Comparison of ENCODE assay signal across 9 mouse cellular contexts in the genomic region with DNA sequence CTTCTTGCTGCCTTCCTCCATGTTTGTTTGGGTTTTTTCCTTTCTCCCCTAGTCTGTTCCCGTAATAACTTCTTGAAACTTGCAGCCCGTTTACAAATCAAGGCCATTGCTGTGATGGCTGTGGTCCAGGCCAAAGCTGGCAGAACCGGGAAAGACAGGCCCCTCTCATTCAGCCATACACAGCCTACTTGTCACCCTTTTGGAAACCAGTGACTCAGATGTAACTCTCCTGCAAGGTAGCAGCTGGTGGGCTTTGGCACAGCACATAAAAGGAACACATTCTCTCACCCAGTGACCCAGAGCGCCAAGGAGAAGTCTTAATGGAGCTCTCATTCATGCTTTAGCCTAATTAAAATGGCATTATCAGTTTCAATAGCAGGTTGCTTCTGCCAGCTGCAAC.
DNase-seq lines count a peak whose midpoint lies in the region; ATAC-seq and TF ChIP-seq lines count a peak whose summit lies in the region.
"Had no signal": no experiment of that assay in that cellular context is flagged by ENCODE, and none has a peak within 500 bp of the region (broad histone marks: within the 10 kb centered on the region; RNA-seq: fewer than 3 reads in every experiment).

No protein-coding gene starts in this region.

- TF ChIP-seq CTCF in stomach, postnatal 0 days (IDR thresholded peaks at IDR 0.05; ENCODE audit: low read depth): no peak

- peak; percentile 76 for DNase-seq in Muller cell, postnatal 12 days (ENCODE audit: inconsistent ontology term)
- DNase-seq in adrenal gland, postnatal 25 days: peak; percentile 17
- DNase-seq in gastrocnemius, postnatal 4 days (ENCODE audit: low spot score in 2 of 2): no peak
- no peak for DNase-seq in stomach, postnatal 0 days (ENCODE audit: low spot score)
- DNase-seq: heart, adult 11 months had no signal

- H3K4me2 ChIP-seq in forebrain, embryonic 15.5 days (replicated peaks): no peak overlapping the region
- no peak overlapping the region for H3K4me2 ChIP-seq in midbrain, embryonic 13.5 days (replicated peaks)
- H3K4me2 ChIP-seq in stomach, postnatal 0 days (replicated peaks; ENCODE audit: low read depth): no peak overlapping the region

- H3K4me1 ChIP-seq in forebrain, embryonic 15.5 days: peaks cover 14% of the 10 kb centered on the region
- H3K4me1 ChIP-seq in midbrain, embryonic 13.5 days (replicated peaks): no peaks in the 10 kb centered on the region
- no peaks in the 10 kb centered on the region for H3K4me1 ChIP-seq in stomach, postnatal 0 days (replicated peaks; ENCODE audit: control insufficient read depth, insufficient read depth)

- ATAC-seq in forebrain, embryonic 15.5 days (replicated peaks): peak; percentile 95
- ATAC-seq in midbrain, embryonic 13.5 days: peak; percentile 80
- no peak for ATAC-seq in activated CD4-positive, CD25-positive, alpha-beta regulatory T cell, adult 4 months
- ATAC-seq in stomach, postnatal 0 days (ENCODE audit: low FRiP score, low TSS enrichment): no peak

- no peak overlapping the region for H3K9ac ChIP-seq in forebrain, embryonic 15.5 days (replicated peaks)
- no peak overlapping the region for H3K9ac ChIP-seq in midbrain, embryonic 13.5 days (replicated peaks)
- H3K9ac ChIP-seq in stomach, postnatal 0 days (ENCODE audit: low read length): no peak overlapping the region

- no peak for TF ChIP-seq EP300 in stomach, postnatal 0 days (optimal IDR thresholded peaks at IDR 0.05)

- H3K27me3 ChIP-seq in forebrain, embryonic 15.5 days: no peaks in the 10 kb centered on the region; the same call in 1 of the 2 replicates
- peaks cover 43% of the 10 kb centered on the region; the same call in 1 of the 2 replicates for H3K27me3 ChIP-seq in midbrain, embryonic 13.5 days
- H3K27me3 ChIP-seq in stomach, postnatal 0 days (ENCODE audit: control insufficient read depth, insufficient read depth, low read length): no peaks in the 10 kb centered on the region

- no peak overlapping the region for H3K4me3 ChIP-seq in forebrain, embryonic 15.5 days
- no peak overlapping the region for H3K4me3 ChIP-seq in midbrain, embryonic 13.5 days (replicated peaks)
- no peak overlapping the region for H3K4me3 ChIP-seq in stomach, postnatal 0 days (ENCODE audit: low read depth, low read length)

- H3K27ac ChIP-seq in forebrain, embryonic 15.5 days (replicated peaks): no peak overlapping the region
- H3K27ac ChIP-seq in midbrain, embryonic 13.5 days: no peak overlapping the region
- H3K27ac ChIP-seq in stomach, postnatal 0 days (replicated peaks): no peak overlapping the region

- no peaks in the 10 kb centered on the region for H3K9me3 ChIP-seq in forebrain, embryonic 15.5 days
- H3K9me3 ChIP-seq in midbrain, embryonic 13.5 days: no peaks in the 10 kb centered on the region
- H3K9me3 ChIP-seq in stomach, postnatal 0 days (ENCODE audit: control insufficient read depth, low read length): no peaks in the 10 kb centered on the region
- H3K9me3 ChIP-seq: G1E had no signal

- H3K36me3 ChIP-seq in forebrain, embryonic 15.5 days: no peaks in the 10 kb centered on the region
- H3K36me3 ChIP-seq in midbrain, embryonic 13.5 days: no peaks in the 10 kb centered on the region
- no peaks in the 10 kb centered on the region for H3K36me3 ChIP-seq in stomach, postnatal 0 days (ENCODE audit: control insufficient read depth, insufficient read depth, low read length)
- H3K36me3 ChIP-seq: G1E had no signal

- 33% methylated on average over 4 of the region's 4 CpGs for WGBS in forebrain, embryonic 15.5 days
- 52% methylated on average over 4 of the region's 4 CpGs for WGBS in midbrain, embryonic 13.5 days
- 71% methylated on average over 4 of the region's 4 CpGs for WGBS in stomach, postnatal 0 days

Comparison
In these comparisons a context has a peak if more than half of its experiments do, and no peak if none do; other contexts are left out.
1. DNase-seq: peak in Muller cell, postnatal 12 days (single experiment) and adrenal gland, postnatal 25 days (single experiment); none in gastrocnemius, postnatal 4 days (0 of 2) and stomach, postnatal 0 days (single experiment).
2. ATAC-seq: peak in forebrain, embryonic 15.5 days (single experiment) and midbrain, embryonic 13.5 days (single experiment); none in activated CD4-positive, CD25-positive, alpha-beta regulatory T cell, adult 4 months (single experiment) and stomach, postnatal 0 days (single experiment).